Mouse (Mus musculus) MN1 (cell line): ENCODE data around the gene Poldip2.
"Not testable (repeated sequence)": the region's sequence is repeated elsewhere in the genome, so short reads cannot be mapped to it uniquely, and the experiment has no call there.

Experiments
- DNase-seq: peaks from one replicate; pipeline ENCODE4 v3.0.0-alpha.2; 2016; ENCODE audit warnings: low spot score

The Poldip2 gene

GRCm38 (mm10) chr11:78501529-78501928 is 10.5 kb upstream of the Poldip2 start:
- no peak for DNase-seq

- peak; percentile 20 for DNase-seq
Observed at GRCm38 (mm10) chr11:78502909-78503650, 8.9 kb upstream of the Poldip2 start, which contains the start of gene Sebox. Sebox (plus strand) TSS chr11:78503447.

GRCm38 (mm10) chr11:78505430-78505829 is 6.6 kb upstream of the Poldip2 start:
- no peak for DNase-seq

GRCm38 (mm10) chr11:78509148-78509547 is 2.8 kb upstream of the Poldip2 start:
- peak; percentile 35 for DNase-seq

GRCm38 (mm10) chr11:78513106-78513790 is 1.3 kb downstream of the Poldip2 start:
- DNase-seq, result no peak

GRCm38 (mm10) chr11:78515549-78516325 is 3.7 kb downstream of the Poldip2 start:
- DNase-seq, result no peak

GRCm38 (mm10) chr11:78518931-78519330 is 6.9 kb downstream of the Poldip2 start:
- DNase-seq, result no peak

GRCm38 (mm10) chr11:78521880-78522279 is 9.9 kb downstream of the Poldip2 start:
- no peak for DNase-seq

GRCm38 (mm10) chr11:78522481-78522997 is 10.5 kb downstream of the Poldip2 start:
- peak; percentile 46 for DNase-seq

- DNase-seq, result no peak
Observed at GRCm38 (mm10) chr11:78523241-78523955, 11.4 kb downstream of the Poldip2 start.

- DNase-seq, result no peak
Observed at GRCm38 (mm10) chr11:78524838-78525237, 12.8 kb downstream of the Poldip2 start.

- no peak for DNase-seq
Observed at GRCm38 (mm10) chr11:78528714-78529113, 16.7 kb downstream of the Poldip2 start.

- DNase-seq, result no peak
Observed at GRCm38 (mm10) chr11:78530001-78530400, 18.0 kb downstream of the Poldip2 start.

- DNase-seq, result no peak
Observed at GRCm38 (mm10) chr11:78531046-78531445, 19.1 kb downstream of the Poldip2 start.

GRCm38 (mm10) chr11:78531515-78531914 is 19.5 kb downstream of the Poldip2 start:
- DNase-seq, result not testable (repeated sequence)

GRCm38 (mm10) chr11:78534516-78534915 is 22.5 kb downstream of the Poldip2 start:
- DNase-seq, result no peak

- DNase-seq, result peak; percentile 56
Observed at GRCm38 (mm10) chr11:78535376-78536079, 23.5 kb downstream of the Poldip2 start.

- peak; percentile 98 for DNase-seq
Observed at GRCm38 (mm10) chr11:78536080-78536689, 24.2 kb downstream of the Poldip2 start, which contains the start of the genes Tnfaip1 and Ift20. Tnfaip1 (minus strand) TSS chr11:78536332. Ift20 (plus strand) TSS chr11:78536361.

- no peak for DNase-seq
Observed at GRCm38 (mm10) chr11:78536690-78537084, 24.7 kb downstream of the Poldip2 start.

GRCm38 (mm10) chr11:78540358-78540757 is 28.4 kb downstream of the Poldip2 start:
- DNase-seq, result no peak
